Mouse (Mus musculus): ENCODE results near the gene Ctdspl. TPM values are rescaled to one million over a fixed set of nuclear protein-coding genes. Genes with fewer than 3 reads are reported as not detected.

Gene Ctdspl
- total RNA-seq, 2 experiments from 2014 or later = 8.1 to 19.4 TPM

GRCm38 (mm10) chr9:119053964-119054576, 127.8 kb downstream of the Ctdspl start:
- no peak for ATAC-seq (replicated peaks; ENCODE audit: poor library complexity)

- ATAC-seq (replicated peaks; ENCODE audit: poor library complexity) = no peak
These were observed 129.1 kb downstream of the Ctdspl start for GRCm38 (mm10) chr9:119055336-119055735.

GRCm38 (mm10) chr9:119058245-119058644, 132.0 kb downstream of the Ctdspl start:
- no peak for ATAC-seq (replicated peaks; ENCODE audit: poor library complexity)

- ATAC-seq (replicated peaks; ENCODE audit: poor library complexity) = no peak
These were observed 134.4 kb downstream of the Ctdspl start for GRCm38 (mm10) chr9:119060701-119061100.

GRCm38 (mm10) chr9:119063036-119063644, 136.9 kb downstream of the Ctdspl start:
- peak; percentile 60 for ATAC-seq (replicated peaks; ENCODE audit: poor library complexity)

GRCm38 (mm10) chr9:119064296-119064695, 138.0 kb downstream of the Ctdspl start:
- ATAC-seq (replicated peaks; ENCODE audit: poor library complexity) = peak; percentile 64

GRCm38 (mm10) chr9:119067601-119068000, 141.3 kb downstream of the Ctdspl start:
- peak; percentile 79 for ATAC-seq (replicated peaks; ENCODE audit: poor library complexity)

GRCm38 (mm10) chr9:119068266-119068665, 142.0 kb downstream of the Ctdspl start:
- ATAC-seq (replicated peaks; ENCODE audit: poor library complexity) = no peak

- no peak for ATAC-seq (replicated peaks; ENCODE audit: poor library complexity)
These were observed 144.0 kb downstream of the Ctdspl start for GRCm38 (mm10) chr9:119070173-119070825.

GRCm38 (mm10) chr9:119071786-119072185, 145.5 kb downstream of the Ctdspl start:
- no peak for ATAC-seq (replicated peaks; ENCODE audit: poor library complexity)

- no peak for ATAC-seq (replicated peaks; ENCODE audit: poor library complexity)
These were observed 147.1 kb downstream of the Ctdspl start for GRCm38 (mm10) chr9:119073184-119073895.

- peak; percentile 4; the same call in 1 of the 2 replicates for ATAC-seq (replicated peaks; ENCODE audit: poor library complexity)
These were observed 149.4 kb downstream of the Ctdspl start for GRCm38 (mm10) chr9:119075685-119076084.

GRCm38 (mm10) chr9:119080040-119080675, 153.9 kb downstream of the Ctdspl start:
- ATAC-seq (replicated peaks; ENCODE audit: poor library complexity) = no peak

GRCm38 (mm10) chr9:119082039-119082438, 155.8 kb downstream of the Ctdspl start:
- no peak for ATAC-seq (replicated peaks; ENCODE audit: poor library complexity)

- ATAC-seq (replicated peaks; ENCODE audit: poor library complexity) = no peak
These were observed 156.6 kb downstream of the Ctdspl start for GRCm38 (mm10) chr9:119082656-119083430.

GRCm38 (mm10) chr9:119083966-119084365, 157.7 kb downstream of the Ctdspl start:
- ATAC-seq (replicated peaks; ENCODE audit: poor library complexity) = no peak

- ATAC-seq (replicated peaks; ENCODE audit: poor library complexity) = no peak
These were observed 160.2 kb downstream of the Ctdspl start for GRCm38 (mm10) chr9:119086451-119086850.

- ATAC-seq (replicated peaks; ENCODE audit: poor library complexity) = no peak
These were observed 161.1 kb downstream of the Ctdspl start for GRCm38 (mm10) chr9:119087309-119087708.

- ATAC-seq (replicated peaks; ENCODE audit: poor library complexity) = peak; percentile 88
These were observed 162.0 kb downstream of the Ctdspl start for GRCm38 (mm10) chr9:119088148-119088801.

- no peak for ATAC-seq (replicated peaks; ENCODE audit: poor library complexity)
These were observed 163.2 kb downstream of the Ctdspl start for GRCm38 (mm10) chr9:119089437-119089836.
